Comparison of ENCODE assay signal across 9 mouse cellular contexts in genomic region chr3:121736025-121736744, GRCm38 (mm10). TPM values are rescaled to one million over a fixed set of nuclear protein-coding genes. Genes with fewer than 3 reads are reported as not detected.
DNase-seq lines count a peak whose midpoint lies in the region; ATAC-seq lines count a peak whose summit lies in the region.
"Had no signal": no experiment of that assay in that cellular context is flagged by ENCODE, and none has a peak within 500 bp of the region (broad histone marks: within the 10 kb centered on the region; RNA-seq: fewer than 3 reads in every experiment).

No protein-coding gene starts in this region.

- no peaks in the 10 kb centered on the region for H3K9me3 ChIP-seq in hindbrain, embryonic 12.5 days (replicated peaks)

- peak; percentile 89 for DNase-seq in NIH3T3 (ENCODE audit: low read depth)
- peak; percentile 92 to 94 for DNase-seq in cerebellum, postnatal 10 days
- peak; percentile 74 to 82 for DNase-seq in frontal cortex, postnatal 25 days (ENCODE audit: low spot score in 2 of 2)
- peak; percentile 87 to 90 for DNase-seq in layer of hippocampus, postnatal 10 days (ENCODE audit: low spot score in 2 of 2)
- DNase-seq in lung, postnatal 10 days = peak; percentile 88
- DNase-seq in retina, adult 2 months (ENCODE audit: low read depth, low spot score) = peak; percentile 60
- peak; percentile 58 to 64 for DNase-seq in thymus, postnatal 36 days

- 31% methylated on average over 18 of the region's 18 CpGs for WGBS in hindbrain, embryonic 12.5 days

- H3K27ac ChIP-seq in hindbrain, embryonic 12.5 days = no peak overlapping the region

- H3K36me3 ChIP-seq in hindbrain, embryonic 12.5 days = peaks cover 11% of the 10 kb centered on the region; the same call in 1 of the 2 replicates

- peaks cover 6% of the 10 kb centered on the region; the same call in 1 of the 2 replicates for H3K4me1 ChIP-seq in hindbrain, embryonic 12.5 days

- no peak overlapping the region for H3K9ac ChIP-seq in hindbrain, embryonic 12.5 days

- H3K27me3 ChIP-seq in hindbrain, embryonic 12.5 days = no peaks in the 10 kb centered on the region

- H3K4me3 ChIP-seq in hindbrain, embryonic 12.5 days = no peak overlapping the region
- H3K4me3 ChIP-seq: megakaryocyte, embryonic 14.5 days had no signal

- peak; percentile 81 for ATAC-seq in hindbrain, embryonic 12.5 days (ENCODE audit: low FRiP score)

- no peak overlapping the region for H3K4me2 ChIP-seq in hindbrain, embryonic 12.5 days (replicated peaks)

RNA-seq across cellular contexts. Expression of gene F3, which starts 12.8 kb away (rescaled TPM):
- 6.5 and 7.6 TPM in 2 replicates for polyA plus RNA-seq in hindbrain, embryonic 12.5 days (2016; fragmentation: Nextera tagmentation; extraction: Ambion mirVana)
- total RNA-seq in layer of hippocampus, postnatal 10 days (2021) = 10 to 100 TPM; 38.7 to 39.1 TPM
